Mouse (Mus musculus) inflammation-experienced regulatory T-cells, adult 6 months (primary cell): Measurements from ENCODE around the gene Ski. TPM values are rescaled to one million over a fixed set of nuclear protein-coding genes. Genes with fewer than 3 reads are reported as not detected.
A peak's percentile ranks its signal among the peaks of the same experiment; 100 is the strongest.

Experiments used
- ATAC-seq: one replicate; pipeline ENCODE4 v1.8.0; 2017
- polyA plus RNA-seq, 3 experiments: library from polyadenylated mRNA; unstranded; fragments of 100-300 nt; shearing (Covaris generic); gene quantifications; one replicate each; pipeline ENCODE4 v1.2.1; 2017

Ski gene
- polyA plus RNA-seq, 3 experiments from 2014 or later, result 10.7 to 26.8 (median 26.8) TPM

DNA sequence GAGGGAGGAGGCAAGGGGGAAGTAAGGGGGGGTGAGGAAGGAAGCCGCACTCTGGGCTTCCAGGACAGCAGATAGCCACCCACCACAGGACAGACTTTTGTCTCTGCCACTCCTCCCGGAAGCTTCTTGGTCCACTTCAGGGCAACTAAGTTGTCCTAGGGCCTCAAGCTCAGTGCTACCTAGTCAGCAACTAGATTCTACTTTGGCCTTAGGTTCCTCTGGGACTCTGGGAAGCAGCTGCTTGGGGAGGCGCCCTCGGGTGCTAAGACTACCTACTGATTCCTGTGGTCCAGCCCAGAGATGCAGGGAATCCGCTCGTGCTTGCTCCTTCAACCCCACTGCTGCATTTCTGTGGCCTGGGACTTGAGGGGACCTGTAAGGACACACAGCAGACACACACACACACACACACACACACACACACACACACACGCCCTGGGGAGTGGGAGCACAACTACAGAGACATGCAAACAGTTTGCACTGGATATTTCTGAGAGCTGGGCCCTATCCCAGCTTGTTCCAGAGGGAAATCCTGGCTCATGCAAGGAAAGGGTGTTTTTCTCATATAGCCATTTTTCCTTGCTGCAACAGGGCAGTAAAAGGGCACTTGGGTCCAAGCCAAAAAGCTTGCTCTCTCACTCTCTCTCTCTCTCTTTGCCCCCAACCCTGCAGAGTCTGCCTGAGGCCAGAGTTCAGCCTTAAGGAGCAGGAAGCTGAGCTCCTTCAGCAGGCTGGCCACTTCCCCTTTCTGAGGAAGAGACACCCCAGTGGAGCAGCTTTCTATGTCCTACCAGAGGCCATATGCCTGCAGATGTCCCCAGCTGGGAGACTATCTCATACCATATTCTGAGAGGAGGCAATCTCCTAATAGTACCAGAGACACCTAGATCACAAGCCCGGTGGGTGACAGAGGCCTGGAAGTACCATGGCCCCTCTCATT is 12.2 kb upstream of the Ski start:
- ATAC-seq, result peak; percentile 32

DNA sequence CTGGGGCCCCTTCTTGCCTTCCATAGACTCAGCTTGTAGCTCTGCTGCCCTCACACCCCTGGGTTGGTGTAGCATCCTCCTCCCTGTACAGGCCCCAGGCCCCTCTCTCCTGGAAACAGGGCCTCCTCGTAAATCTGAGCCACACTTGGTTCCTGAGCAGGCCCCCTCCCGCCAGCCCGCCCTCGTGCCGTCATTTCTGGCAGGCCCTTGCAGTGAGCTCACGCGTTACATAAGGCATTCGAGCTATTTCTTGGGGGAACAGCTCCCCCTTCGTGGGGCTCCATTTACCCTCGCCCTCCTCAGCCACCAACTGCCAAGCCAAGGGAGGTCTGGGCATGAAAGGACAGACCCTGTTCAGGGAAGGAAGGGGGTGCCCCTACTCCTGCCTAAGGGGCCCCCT is 11.5 kb upstream of the Ski start:
- ATAC-seq, result no peak

DNA sequence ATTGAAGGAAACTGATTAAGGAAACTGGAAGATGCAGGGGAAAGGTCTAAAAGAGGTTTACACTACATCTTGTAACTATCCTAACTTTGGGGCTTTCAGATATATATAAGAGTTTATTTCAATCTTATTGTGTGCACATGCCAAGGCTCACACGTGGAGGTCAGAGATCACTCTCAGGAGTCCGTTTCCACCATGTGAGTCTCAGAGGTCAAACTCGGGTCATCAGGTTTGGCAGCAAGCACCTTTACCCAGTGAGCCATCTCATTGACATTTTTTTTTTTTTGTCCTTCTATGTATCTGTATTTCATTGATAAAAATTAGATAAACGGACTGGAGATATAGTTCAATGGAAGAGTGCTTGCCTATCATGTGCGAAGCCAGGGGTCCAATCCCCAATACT is 6.1 kb upstream of the Ski start:
- ATAC-seq, result no peak

DNA sequence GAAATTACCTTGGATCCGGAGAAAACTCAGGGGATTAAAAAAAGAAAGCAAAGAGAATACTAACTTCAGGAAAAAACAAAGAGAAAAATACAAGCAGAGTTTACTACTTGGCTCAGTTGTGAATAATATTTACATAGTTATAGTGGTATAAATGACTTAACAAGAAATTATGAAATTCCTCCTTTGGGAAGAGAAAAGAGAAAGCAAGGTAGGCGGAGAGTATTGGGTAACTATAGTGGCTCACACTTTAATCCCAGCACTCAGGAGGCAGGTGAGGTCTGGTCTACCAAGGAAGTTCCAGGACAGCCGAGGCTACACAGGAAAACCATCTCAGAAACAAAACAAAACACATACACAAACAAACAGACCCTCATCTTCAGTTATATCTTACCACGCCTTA is 5.6 kb upstream of the Ski start:
- no peak for ATAC-seq

DNA sequence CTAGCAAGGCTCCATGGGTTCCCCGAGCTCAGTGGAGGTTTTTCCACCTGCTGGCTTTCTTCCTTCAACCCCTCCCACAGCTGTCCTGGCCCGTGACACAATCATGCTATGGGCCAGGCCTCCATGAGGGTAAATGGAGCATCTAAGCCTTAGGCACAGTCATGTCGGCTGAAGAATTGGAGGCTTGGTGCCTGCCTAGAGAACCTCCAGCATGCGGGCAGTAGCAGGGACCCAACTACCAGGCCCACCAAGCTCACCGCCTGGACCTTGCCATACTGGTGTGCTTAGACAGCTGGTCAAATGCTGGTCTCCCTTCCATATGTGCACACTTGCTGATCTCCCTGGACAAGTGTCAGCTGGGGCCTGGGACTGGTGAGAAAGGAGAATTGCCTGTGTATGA is 3.5 kb upstream of the Ski start:
- ATAC-seq, result no peak

DNA sequence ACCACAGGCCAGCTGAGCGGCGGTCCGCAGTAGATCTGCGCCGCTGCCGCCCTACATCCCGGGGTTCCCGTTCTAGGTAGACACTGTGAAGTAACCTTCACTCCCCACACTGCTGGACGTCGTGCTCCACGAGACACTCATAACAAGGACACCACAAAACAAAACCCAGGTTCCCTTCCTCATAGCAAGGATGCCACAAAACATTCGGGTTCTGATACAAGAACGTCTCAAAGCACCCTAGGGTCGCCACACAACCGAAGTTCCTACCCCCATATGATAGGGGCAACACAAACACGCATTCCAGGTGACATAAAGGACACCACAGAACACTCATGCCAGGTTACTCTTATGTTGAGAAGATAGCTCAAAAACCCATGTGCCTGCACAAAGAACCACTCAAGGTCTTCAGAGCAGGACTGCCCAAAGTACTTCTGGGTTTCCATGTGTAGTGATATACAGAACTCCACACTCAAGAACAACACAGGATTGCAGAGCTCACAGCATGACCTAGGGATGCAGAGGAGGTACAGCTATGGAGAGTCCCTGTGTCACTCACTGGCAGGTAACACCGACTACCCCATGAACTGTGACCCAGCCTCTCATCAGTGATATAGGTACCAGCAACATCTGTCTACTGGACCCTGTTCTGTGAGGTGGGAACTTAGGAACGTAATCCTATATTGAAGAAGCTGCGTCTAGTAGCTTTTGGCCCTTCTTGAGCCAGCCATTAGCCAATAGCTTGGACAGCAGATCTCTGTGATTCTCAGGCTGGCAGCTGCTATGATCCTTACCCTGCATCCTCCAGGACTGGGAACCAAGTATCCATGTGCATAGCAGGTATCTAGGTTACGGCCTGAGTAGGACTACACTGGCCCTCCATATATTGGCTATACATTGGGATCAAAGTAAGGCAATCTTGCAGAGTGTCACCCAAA is 1.5 kb upstream of the Ski start:
- no peak for ATAC-seq

DNA sequence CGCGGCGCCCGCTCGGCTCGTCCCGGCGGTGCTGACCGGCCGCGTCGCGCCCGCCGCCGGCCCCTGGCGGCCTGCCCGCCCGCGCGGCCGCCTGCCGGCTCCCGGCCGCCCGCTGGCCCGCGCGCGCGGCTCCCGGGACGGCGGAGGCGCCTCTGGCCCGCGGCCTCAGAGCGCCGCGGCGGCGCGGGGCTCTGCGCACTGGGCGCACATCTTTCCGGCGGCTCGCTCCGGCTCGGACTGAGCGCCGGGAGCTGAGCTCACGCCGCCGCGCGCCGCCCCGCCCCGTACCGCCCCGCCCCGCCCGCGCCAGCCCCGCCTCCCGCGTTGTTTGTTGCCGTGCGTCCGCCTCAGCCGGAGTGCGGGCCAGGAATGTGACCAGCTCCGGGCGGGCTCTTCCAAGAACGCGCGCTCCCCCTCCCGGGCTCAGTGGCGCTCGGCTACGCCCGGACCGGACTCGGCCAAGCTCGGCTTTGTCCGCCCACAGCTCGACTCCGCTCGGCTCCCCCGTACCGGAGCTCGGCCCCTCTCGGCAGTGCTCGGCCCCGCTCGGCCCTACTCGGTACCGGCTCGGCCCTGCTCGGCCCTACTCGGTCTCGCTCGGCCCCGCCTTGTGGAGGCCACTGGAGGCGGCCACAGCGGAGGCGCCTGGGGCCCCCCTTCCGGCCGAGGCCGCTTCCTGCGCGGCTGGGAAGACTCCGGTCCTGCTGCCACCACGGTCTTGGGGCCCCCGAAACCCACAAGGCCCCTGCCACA is 625 bp upstream of the Ski start:
- peak; percentile 90 for ATAC-seq

DNA sequence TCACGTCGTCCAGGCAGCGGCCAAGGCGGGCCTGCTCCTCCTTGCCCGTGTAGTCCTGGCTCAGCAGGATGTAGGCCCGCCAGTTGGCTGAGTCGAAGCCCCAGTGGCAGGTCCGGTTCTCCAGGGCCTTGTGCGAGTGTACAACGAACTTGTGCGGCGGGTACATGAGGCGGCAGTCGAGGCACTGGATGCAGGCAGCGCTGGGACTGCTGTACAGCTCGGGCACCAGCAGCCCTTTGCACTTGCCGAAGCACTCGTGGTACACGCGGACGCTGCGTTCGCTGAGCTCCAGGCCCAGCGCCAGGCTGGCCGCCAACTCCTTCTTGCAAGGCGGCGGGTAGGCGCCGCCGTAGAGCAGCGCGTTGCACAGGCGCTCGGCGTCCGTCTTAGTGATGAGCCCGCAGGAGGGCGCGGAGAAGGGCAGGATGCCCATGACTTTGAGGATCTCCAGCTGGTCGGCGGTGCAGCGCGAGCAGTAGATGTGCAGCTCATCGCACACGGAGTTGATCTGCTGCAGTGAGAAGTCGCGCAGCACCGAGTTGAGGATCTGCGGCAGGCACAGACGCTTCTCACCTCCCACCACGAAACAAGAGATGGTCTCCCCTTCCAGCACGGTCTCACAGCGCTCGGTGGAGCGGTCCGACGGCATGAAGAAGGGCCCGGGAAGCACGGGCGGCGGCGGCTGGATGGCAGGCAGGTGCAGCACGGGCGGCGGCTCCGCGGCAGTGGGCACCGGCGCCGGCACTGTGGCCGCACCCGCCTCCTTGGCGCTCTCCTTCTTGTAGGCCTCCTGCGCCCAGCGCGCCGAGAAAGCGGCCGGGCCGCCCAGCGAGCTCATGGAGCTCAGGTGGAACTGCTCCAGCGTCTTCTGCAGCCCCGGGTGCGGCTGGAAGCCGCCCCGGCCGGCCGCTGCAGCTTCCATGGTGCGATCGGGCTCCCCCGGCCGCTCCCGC is 517 bp downstream of the Ski start:
- no peak for ATAC-seq

DNA sequence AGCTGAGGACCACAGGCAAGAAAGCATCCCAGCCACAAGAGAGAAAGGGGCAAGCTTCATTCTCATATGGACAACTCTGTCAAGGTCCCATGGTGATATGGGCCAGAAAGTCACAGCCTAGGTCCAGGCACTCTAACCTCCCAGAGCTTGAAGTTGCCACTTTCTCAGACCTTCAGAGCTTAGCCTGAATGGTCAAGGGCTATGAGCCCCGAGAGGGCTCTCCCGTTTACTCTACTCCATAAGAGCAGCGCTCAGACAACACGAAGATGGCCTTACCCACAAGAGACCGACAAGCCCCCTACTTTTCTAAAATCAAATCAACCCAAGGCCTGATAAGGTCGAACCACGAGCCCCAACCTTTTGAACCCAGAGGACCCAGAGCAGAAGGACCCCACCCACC is 1.3 kb downstream of the Ski start:
- ATAC-seq, result no peak

DNA sequence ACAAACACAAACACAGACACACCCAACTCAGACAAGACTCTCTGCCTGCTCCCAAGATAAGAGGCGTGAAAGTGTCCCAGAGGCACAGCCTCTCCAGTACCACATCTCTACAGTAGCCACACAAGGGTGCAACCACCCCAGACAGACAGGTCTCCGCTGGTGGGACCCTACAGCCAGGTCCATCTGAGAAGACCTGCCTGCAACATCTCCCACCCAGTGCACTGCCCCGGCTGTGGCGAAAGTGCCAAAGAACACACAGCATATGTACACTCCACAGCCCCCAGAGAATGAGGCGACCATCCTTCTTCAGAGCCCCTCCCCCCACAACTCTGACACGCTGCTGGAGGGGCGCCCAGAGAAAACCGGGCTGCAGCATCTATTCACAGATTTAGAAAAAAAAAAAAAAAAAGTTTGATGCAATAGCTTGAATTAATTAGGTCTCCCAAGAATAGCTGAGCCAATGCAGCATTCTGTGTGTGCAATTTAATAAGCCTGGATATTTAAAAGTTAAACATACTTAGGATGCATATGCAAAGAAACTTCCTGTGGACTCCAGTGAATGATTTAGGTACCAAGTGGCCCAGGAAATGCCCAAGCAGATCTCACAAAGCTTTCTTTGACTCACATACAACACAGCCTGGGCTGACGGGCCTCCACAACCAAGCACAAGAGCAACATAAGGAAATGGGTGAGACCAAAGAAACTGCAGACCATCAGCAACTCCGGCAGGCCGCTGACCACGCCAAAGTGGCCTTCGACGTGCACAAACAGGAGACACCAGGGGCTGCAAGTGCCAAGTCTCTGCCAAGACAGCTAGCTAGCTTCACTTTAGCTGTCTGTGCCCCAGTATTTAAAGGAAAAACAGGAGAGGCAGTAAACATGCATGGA is 1.9 kb downstream of the Ski start:
- no peak for ATAC-seq

DNA sequence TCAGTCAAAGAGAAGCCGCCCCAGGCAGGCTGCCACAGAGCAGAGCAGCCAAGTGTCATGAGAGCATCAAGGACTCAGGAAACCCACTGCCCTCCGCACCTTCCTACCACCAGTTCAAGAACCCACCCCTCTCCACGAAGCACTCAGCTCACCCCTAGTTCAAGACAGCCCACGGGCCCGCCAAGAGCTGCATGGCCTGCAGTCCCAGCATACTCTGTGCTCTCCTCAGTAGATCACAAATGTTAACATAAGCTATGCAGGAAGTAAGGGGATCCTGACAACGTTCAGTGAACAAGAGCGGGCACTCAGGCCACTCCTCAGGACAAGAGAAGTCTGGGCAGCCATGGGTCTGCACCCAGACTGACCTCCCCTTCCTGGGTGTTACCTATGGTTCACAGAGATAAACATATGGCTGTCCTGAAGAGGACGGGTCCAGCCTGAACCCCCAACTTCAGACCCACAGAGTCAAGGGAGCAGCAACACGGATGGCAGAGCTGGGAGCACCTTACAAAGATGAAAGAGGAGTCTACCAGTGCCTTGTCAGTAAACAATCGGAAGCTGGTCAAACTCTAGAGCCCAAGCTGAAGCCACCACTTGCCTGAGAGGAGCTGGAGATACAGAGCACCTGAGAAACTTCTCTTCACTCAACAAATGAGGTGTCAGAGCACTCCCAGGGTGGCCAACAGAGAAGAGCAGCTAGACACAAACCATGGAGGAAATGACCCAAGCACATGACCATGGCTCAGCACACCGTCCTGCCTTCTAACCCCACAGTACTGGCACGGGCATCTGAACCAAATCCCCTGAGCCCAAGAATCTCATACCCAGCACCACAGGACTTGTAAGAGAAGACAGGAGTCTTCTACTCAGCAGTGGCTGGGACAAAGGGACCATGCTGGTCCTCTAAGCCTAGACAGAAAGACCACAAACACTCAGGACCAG is 2.9 kb downstream of the Ski start:
- ATAC-seq, result no peak

DNA sequence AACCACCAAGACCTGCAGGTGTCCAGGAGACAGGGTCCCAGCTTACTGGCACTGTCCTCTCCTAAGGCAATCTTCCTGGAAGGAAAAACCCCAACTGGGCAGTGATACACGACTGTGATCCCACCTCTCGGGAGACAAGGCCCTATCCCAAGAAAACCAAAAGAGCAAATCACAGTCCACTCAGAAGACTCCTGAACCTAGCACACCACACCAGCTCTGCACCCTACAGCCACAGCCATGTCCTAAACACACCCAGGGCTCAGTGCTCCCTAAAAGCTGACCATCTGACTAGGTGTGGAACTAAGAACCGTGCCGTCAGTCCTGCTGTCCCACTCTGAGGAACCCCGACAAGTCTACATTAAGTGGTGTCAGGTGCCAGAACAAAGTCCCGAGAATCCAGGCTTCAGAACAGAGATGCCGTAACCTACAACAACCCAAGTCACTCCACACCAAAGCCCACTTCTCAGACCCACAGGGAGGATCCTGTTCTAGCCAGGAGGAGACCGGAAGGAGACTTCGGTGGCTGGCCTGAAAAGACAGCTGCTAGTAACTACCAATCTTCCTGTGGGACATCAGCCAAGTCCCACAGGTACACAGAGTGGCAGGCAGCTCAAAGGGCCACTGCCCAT is 4.2 kb downstream of the Ski start:
- ATAC-seq, result no peak

DNA sequence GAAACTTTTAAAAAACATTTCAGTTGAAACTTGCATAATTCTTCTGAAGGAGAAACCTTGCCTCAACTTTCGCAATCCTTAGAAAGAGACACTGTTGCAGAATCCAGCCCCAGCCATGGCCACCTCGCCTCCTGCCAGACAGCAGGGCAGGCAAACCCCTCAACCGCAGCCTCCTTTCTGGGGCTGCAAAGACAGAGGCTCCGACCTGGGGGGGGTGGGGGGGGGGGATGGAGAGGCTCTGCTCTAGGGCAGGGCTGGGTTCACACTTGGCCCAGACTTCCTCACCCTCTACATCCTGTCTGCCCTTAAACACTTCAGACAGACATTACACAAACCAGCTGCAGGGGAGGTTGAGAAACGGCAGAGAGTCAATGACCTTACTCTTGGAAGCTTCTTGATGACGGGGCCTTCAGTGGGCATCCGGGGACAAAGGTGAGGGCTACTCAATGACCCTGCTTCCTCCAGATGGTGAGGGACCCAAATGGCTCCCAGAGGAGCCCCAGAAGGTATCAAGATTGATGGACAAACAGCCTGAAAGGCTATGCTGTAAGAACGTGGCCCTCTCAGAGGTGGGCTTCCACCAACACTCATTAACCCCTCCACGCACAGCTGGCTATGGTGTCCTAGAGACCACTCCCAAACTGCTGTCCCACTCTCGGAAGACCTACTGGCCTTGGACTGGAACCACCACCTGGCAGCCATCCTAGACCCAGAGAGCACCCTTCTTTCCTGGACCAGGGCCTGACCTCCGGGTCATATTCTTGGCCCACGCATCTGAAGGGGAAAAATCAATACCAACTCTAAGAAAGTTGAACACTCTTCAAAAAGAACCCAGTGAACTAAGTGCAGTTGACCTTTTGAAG is 4.9 kb downstream of the Ski start:
- peak; percentile 75 for ATAC-seq

DNA sequence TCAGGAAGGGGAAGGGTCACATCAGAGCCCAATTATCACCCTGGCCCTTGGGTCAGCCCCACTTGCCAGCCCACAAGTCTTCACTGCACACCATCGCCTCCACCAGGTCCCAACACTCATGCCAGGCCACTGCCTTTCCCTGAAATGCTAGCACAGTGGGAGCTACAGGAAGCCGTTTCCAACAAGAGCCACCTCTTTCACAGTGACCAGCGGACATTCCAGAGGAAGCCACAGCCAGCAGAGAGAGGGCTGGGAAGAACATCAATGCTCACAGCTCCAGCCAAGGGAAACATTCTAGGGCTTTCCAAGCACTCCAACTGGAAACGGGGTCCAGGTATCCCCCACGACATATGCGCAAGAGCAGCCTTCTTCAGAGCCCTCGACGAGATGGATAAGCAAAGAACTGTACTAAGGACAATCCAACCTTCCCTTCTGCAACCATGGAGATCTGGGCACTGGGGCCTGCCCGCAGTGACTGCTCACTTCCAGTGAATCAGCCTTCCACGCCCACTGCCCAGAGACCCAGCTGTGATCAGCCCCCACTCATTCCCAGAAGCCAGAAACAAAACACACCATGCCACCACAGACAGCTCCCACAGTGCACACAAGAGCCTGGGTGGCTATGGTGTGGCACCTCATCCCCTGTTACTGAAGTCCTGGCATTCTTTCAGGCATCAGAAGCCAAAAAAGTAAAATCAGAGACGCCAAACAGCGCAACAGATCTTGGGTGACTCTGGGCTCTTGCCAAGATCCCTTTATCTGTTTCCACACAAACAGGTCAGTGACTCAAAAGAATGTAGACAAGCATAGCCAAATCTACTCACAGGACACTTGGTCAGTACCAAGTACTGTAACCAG is 6.4 kb downstream of the Ski start:
- no peak for ATAC-seq

DNA sequence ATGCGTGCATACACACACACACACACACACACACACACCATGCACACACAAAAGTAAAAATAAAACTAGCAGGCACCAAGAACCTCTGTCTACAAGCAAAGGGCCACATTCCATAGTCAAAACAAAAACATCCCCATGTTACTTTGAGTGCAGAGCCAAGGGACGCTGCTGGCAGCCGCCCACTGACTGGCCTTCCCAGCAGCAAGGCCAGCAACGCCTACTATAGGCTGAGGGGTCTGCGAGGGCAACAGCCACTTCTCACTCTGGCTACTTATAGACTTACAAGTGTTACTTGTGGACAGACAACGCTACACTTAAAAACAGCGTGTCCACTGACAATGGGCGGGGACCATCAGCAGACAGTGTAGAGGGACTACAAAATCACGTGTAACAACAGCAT is 7.2 kb downstream of the Ski start:
- ATAC-seq, result no peak

DNA sequence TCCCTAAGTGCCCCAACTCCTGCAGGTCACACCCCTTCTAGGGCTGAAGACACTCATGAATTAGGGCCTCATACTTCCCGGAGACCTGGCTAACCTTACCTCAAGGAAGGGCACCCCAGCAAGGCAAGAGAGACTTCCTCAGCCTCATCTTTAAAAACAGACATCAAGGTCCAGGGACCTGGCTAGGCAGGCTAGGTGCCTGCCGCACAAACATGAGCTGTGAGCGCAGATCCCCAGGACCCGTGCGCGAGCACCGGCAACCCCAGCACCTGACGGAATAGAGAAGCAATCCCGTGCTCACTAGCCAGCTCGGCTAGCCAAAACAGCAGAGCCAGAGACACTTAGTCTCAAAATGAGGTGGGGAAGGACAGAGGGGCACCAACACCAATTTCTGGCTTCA is 7.6 kb downstream of the Ski start:
- ATAC-seq, result no peak

DNA sequence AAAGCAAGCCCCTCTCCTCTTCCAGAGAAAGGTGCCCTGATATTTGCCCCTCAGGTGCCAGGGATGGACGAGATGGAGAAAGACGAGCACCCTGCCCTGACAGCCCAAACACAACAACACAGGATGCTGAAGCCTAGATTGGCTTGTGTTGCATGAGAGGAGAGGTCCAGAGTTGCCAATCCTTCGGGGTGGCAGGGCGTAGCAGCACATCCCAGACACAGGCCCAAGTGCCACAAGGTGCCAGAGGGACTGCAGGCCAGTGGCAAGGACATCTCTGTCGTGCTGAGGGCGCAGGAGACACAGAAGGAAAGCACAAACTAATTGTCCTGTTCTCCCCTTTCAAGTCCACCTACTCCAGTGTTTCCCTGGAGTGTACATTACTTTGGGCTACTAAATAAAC is 8.2 kb downstream of the Ski start:
- no peak for ATAC-seq
